Mouse (Mus musculus) monocyte, adult 5-6 weeks (primary cell): ENCODE data around the gene H2-M10.2. TPM values are rescaled to one million over a fixed set of nuclear protein-coding genes. Genes with fewer than 3 reads are reported as not detected.
"Not testable (repeated sequence)": the region's sequence is repeated elsewhere in the genome, so short reads cannot be mapped to it uniquely, and the experiment has no call there.

Experiments
- ATAC-seq: fragments of 153-309, 156-312 bp; replicated peaks from 2 replicates; pipeline ENCODE4 v1.8.0; 2017; ENCODE audit warnings: mild to moderate bottlenecking; ENCODE audit not compliant: low TSS enrichment, insufficient number of reproducible peaks, severe bottlenecking, poor library complexity, low FRiP score
- total RNA-seq: library from RNA; stranded (forward); fragments of 200-1000, 200-491, 200-594 nt; gene quantifications from 3 replicates; pipeline ENCODE4 v1.2.3, GENCODE M21; 2017

The H2-M10.2 gene
- total RNA-seq, 1 experiment from 2014 or later: not detected

- peak; percentile 73 for ATAC-seq
These were observed 28.9 kb downstream of the H2-M10.2 start for GRCm38 (mm10) chr17:36257241-36257947.

DNA sequence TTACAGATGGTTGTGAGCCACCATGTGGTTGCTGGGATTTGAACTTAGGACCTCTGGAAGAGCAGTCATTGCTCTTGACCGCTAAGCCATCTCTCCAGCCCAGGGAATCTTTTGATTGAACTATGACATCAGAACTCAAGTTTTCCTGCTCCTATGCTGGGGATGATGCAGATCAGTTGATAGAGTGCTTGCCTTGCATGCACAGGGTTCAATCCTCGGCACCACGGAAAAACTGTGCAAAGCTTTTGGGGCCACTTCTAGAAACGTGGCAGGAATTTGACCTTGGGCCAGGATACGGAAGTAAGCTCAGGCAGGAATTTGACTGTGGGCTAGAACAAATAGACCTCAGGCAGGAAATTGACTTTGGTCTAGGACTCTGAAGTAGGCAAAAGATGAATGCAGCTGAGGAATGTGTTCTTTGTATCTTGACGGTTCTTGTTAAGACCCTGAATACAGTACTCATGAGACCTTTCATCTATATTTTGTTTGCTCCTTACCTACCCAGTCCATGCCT is 33.1 kb downstream of the H2-M10.2 start:
- ATAC-seq: no peak

DNA sequence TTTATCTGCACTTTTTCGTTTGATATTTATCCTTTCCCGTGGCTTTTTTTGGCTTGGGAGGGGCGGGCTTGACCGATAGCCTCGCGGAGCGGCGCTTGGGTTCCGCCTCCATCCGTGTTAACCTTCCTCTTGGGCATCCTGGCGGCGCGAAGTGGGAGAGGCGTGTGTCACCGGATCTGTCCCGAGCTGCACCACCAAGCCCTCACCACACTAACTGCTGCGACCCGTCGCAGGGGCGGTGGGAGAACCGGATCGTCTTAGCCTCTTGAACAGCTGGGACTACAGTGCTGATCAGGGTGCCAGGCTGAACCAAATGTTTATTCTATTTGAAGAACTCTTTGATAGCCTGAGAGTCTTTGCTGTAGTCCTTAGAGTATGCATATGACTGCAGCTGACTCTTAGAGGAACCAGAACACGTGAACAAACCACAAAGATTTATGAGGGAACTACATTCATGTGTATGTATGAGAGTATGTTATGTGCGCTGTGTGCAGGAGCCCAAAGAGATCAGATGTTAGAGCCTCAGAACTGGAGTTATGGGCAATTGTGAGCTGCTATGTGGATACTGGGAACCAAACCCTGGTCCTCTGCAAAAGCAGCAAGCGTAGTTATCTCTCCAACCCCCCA is 33.9 kb downstream of the H2-M10.2 start:
- ATAC-seq: peak; percentile 76

DNA sequence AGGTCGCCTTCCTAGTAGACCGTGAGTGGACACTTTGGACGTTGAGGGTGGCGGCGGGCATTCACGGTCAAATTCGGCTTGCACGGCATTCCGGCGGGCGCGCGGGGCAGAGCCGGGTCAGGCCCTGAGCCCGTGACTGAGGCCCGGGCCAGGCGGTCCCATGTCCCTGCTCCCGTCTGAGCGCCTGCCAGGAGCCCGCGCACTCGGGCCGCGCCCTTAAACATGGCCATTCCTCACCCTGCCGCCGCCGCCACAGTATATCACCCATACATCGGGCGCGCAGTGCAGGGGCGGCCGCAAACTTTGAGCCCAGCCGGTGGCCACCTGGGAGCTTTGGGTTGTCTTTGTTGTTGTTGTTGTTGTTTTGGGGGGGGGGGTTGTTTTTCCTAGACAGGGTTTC is 37.4 kb downstream of the H2-M10.2 start:
- no peak for ATAC-seq

- no peak for ATAC-seq
These were observed 40.5 kb downstream of the H2-M10.2 start for GRCm38 (mm10) chr17:36245741-36246140.

- ATAC-seq: no peak
These were observed 42.3 kb downstream of the H2-M10.2 start for GRCm38 (mm10) chr17:36244031-36244430.

- ATAC-seq: no peak
These were observed 45.6 kb downstream of the H2-M10.2 start for GRCm38 (mm10) chr17:36240637-36241213.

- ATAC-seq: 0 out of 2 replicates have a peak, but pooled peaks have one; percentile 36
These were observed 48.9 kb downstream of the H2-M10.2 start for GRCm38 (mm10) chr17:36237321-36237921.

DNA sequence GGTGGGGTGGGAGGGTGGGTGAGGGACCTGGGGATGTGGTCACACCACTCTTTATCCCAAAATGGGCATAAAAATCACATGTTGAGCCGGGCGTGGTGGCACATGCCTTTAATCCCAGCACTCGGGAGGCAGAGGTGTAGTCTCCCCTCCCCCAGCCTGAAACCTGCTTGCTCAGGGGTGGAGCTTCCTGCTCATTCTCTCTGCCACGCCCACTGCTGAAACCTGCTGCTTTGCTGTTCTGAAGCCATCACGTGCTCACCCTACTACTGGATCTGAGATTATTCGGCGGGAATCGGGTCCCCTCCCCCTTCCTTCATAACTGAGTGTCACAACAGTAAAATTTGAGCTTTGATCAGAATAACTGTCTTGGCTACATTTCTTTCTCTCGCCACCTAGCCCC is 51.0 kb downstream of the H2-M10.2 start:
- not testable (repeated sequence) for ATAC-seq

Other genes with a start within 250 kb of the H2-M10.2 start
- 122 to 131 TPM (median 124 TPM) in 3 replicates for gene H2-T22, start 243.7 kb downstream of the H2-M10.2 start, total RNA-seq
- gene Gm6034, start 243.5 kb downstream of the H2-M10.2 start, total RNA-seq: 0.49 to 1.0 TPM in 2 of 3 replicates, not detected in the other
- gene Gm11127, start 228.1 kb downstream of the H2-M10.2 start, total RNA-seq: 0.64 TPM in 1 of 3 replicates, not detected in the others
- gene Gm19684, start 164.8 kb downstream of the H2-M10.2 start, total RNA-seq: 1.4 to 2.5 TPM in 2 of 3 replicates, not detected in the other
- not detected in 3 replicates for gene Gm7030, start 157.1 kb downstream of the H2-M10.2 start, total RNA-seq
- gene Gm8909, start 118.0 kb downstream of the H2-M10.2 start, total RNA-seq: 3.5 TPM in 1 of 3 replicates, not detected in the others
- gene H2-T3, start 96.2 kb downstream of the H2-M10.2 start, total RNA-seq: not detected in 3 replicates
- 51.0 to 53.1 TPM (median 52.6 TPM) in 3 replicates for gene Rpp21, start 28.4 kb downstream of the H2-M10.2 start, total RNA-seq
- 36.0 to 56.8 TPM (median 40.5 TPM) in 3 replicates for gene Trim39, start 14.2 kb downstream of the H2-M10.2 start, total RNA-seq
- gene H2-M10.1, start 39.7 kb upstream of the H2-M10.2 start, total RNA-seq: not detected in 3 replicates
- not detected in 3 replicates for gene H2-M10.3, start 81.9 kb upstream of the H2-M10.2 start, total RNA-seq
- not detected in 3 replicates for gene H2-M10.4, start 175.8 kb upstream of the H2-M10.2 start, total RNA-seq